Mouse (Mus musculus): ENCODE measurements around the gene Gm20388. TPM values are rescaled to one million over a fixed set of nuclear protein-coding genes. Genes with fewer than 3 reads are reported as not detected.

Gm20388 gene
- total RNA-seq, 1 experiment = 27.0 TPM

GRCm38 (mm10) chr8:121526811-121527550, 1616.3 kb downstream of the Gm20388 start:
- Histone ChIP-seq H3K9ac (ENCODE audit: insufficient read depth, low read depth, low read length, poor library complexity, severe bottlenecking) (no peak overlapping the region), H3K9me3 (ENCODE audit: control insufficient read depth, insufficient read depth, low read depth, low read length) (no peaks in the 10 kb centered on the region), H3K36me3 (ENCODE audit: control insufficient read depth, insufficient read depth, low read length, poor library complexity, severe bottlenecking) (no peaks in the 10 kb centered on the region), H3K4me3 (ENCODE audit: insufficient read depth in 1 of 2, low read depth in 1 of 2, low read length in 2 of 2, poor library complexity in 1 of 2, severe bottlenecking in 1 of 2) (no peak overlapping the region), H3K27ac (ENCODE audit: insufficient read depth, low read depth, low read length, poor library complexity, severe bottlenecking) (no peak overlapping the region), H3K4me1 (ENCODE audit: control insufficient read depth in 2 of 2, insufficient read depth in 2 of 2, low read length in 2 of 2, poor library complexity in 1 of 2) (no peaks in the 10 kb centered on the region)
- no peak for TF ChIP-seq ZNF384 (IDR thresholded peaks at IDR 0.05; ENCODE audit: low read depth, low read length)
- TF ChIP-seq MAFK (IDR thresholded peaks at IDR 0.05; ENCODE audit: insufficient read depth, low read depth, low read length) = no peak
- TF ChIP-seq HCFC1 (IDR thresholded peaks at IDR 0.05; ENCODE audit: borderline replicate concordance, insufficient read depth, low read length) = no peak
- TF ChIP-seq CHD2 (IDR thresholded peaks at IDR 0.05; ENCODE audit: low read depth, low read length) = no peak
- no peak for TF ChIP-seq ZC3H11A (IDR thresholded peaks at IDR 0.05; ENCODE audit: borderline replicate concordance, low read depth, low read length)
- in situ Hi-C loops (cut with MboI; ENCODE audit: low sequenced_read_pairs in 2 of 2, unreplicated experiment in 2 of 2) = no loop called here
- no peak for DNase-seq (ENCODE audit: low read depth, low spot score)

GRCm38 (mm10) chr8:121527751-121528150, 1617.1 kb downstream of the Gm20388 start:
- H3K4me1 ChIP-seq (ENCODE audit: control insufficient read depth in 2 of 2, insufficient read depth in 2 of 2, low read length in 2 of 2, poor library complexity in 1 of 2) = no peaks in the 10 kb centered on the region
- H3K9ac ChIP-seq (ENCODE audit: insufficient read depth, low read depth, low read length, poor library complexity, severe bottlenecking) = no peak overlapping the region
- no peaks in the 10 kb centered on the region for H3K36me3 ChIP-seq (ENCODE audit: control insufficient read depth, insufficient read depth, low read length, poor library complexity, severe bottlenecking)
- H3K9me3 ChIP-seq (ENCODE audit: control insufficient read depth, insufficient read depth, low read depth, low read length) = no peaks in the 10 kb centered on the region
- H3K27ac ChIP-seq (ENCODE audit: insufficient read depth, low read depth, low read length, poor library complexity, severe bottlenecking) = no peak overlapping the region
- in situ Hi-C loops (cut with MboI; ENCODE audit: low sequenced_read_pairs in 2 of 2, unreplicated experiment in 2 of 2) = no loop called here
- no peak for DNase-seq (ENCODE audit: low read depth, low spot score)
- H3K4me3 ChIP-seq (ENCODE audit: insufficient read depth in 1 of 2, low read depth in 1 of 2, low read length in 2 of 2, poor library complexity in 1 of 2, severe bottlenecking in 1 of 2) = no peak overlapping the region
- TF ChIP-seq ZC3H11A (IDR thresholded peaks at IDR 0.05; ENCODE audit: borderline replicate concordance, low read depth, low read length) = no peak
- no peak for TF ChIP-seq MAFK (IDR thresholded peaks at IDR 0.05; ENCODE audit: insufficient read depth, low read depth, low read length)
- TF ChIP-seq HCFC1 (IDR thresholded peaks at IDR 0.05; ENCODE audit: borderline replicate concordance, insufficient read depth, low read length) = no peak
- no peak for TF ChIP-seq CHD2 (IDR thresholded peaks at IDR 0.05; ENCODE audit: low read depth, low read length)
- no peak for TF ChIP-seq ZNF384 (IDR thresholded peaks at IDR 0.05; ENCODE audit: low read depth, low read length)

- in situ Hi-C loops (cut with MboI; ENCODE audit: low sequenced_read_pairs in 2 of 2, unreplicated experiment in 2 of 2) = no loop called here
- H3K27ac ChIP-seq (ENCODE audit: insufficient read depth, low read depth, low read length, poor library complexity, severe bottlenecking) = no peak overlapping the region
- H3K4me1 ChIP-seq (ENCODE audit: control insufficient read depth in 2 of 2, insufficient read depth in 2 of 2, low read length in 2 of 2, poor library complexity in 1 of 2) = no peaks in the 10 kb centered on the region
- H3K36me3 ChIP-seq (ENCODE audit: control insufficient read depth, insufficient read depth, low read length, poor library complexity, severe bottlenecking) = no peaks in the 10 kb centered on the region
- no peak overlapping the region for H3K4me3 ChIP-seq (ENCODE audit: insufficient read depth in 1 of 2, low read depth in 1 of 2, low read length in 2 of 2, poor library complexity in 1 of 2, severe bottlenecking in 1 of 2)
- TF ChIP-seq ZNF384 (IDR thresholded peaks at IDR 0.05; ENCODE audit: low read depth, low read length) (no peak), CHD2 (IDR thresholded peaks at IDR 0.05; ENCODE audit: low read depth, low read length) (no peak), ZC3H11A (IDR thresholded peaks at IDR 0.05; ENCODE audit: borderline replicate concordance, low read depth, low read length) (no peak), MAFK (IDR thresholded peaks at IDR 0.05; ENCODE audit: insufficient read depth, low read depth, low read length) (no peak), HCFC1 (IDR thresholded peaks at IDR 0.05; ENCODE audit: borderline replicate concordance, insufficient read depth, low read length) (no peak)
- H3K9ac ChIP-seq (ENCODE audit: insufficient read depth, low read depth, low read length, poor library complexity, severe bottlenecking) = no peak overlapping the region
- no peaks in the 10 kb centered on the region for H3K9me3 ChIP-seq (ENCODE audit: control insufficient read depth, insufficient read depth, low read depth, low read length)
- DNase-seq (ENCODE audit: low read depth, low spot score) = no peak
Measured at GRCm38 (mm10) chr8:121528790-121529189, 1618.1 kb downstream of the Gm20388 start.

GRCm38 (mm10) chr8:121530639-121531038, 1620.0 kb downstream of the Gm20388 start:
- Histone ChIP-seq H3K4me1 (ENCODE audit: control insufficient read depth in 2 of 2, insufficient read depth in 2 of 2, low read length in 2 of 2, poor library complexity in 1 of 2) (no peaks in the 10 kb centered on the region), H3K36me3 (ENCODE audit: control insufficient read depth, insufficient read depth, low read length, poor library complexity, severe bottlenecking) (no peaks in the 10 kb centered on the region), H3K4me3 (ENCODE audit: insufficient read depth in 1 of 2, low read depth in 1 of 2, low read length in 2 of 2, poor library complexity in 1 of 2, severe bottlenecking in 1 of 2) (no peak overlapping the region), H3K9ac (ENCODE audit: insufficient read depth, low read depth, low read length, poor library complexity, severe bottlenecking) (no peak overlapping the region), H3K27ac (ENCODE audit: insufficient read depth, low read depth, low read length, poor library complexity, severe bottlenecking) (no peak overlapping the region), H3K9me3 (ENCODE audit: control insufficient read depth, insufficient read depth, low read depth, low read length) (no peaks in the 10 kb centered on the region)
- DNase-seq (ENCODE audit: low read depth, low spot score) = no peak
- TF ChIP-seq ZC3H11A (IDR thresholded peaks at IDR 0.05; ENCODE audit: borderline replicate concordance, low read depth, low read length) = no peak
- TF ChIP-seq HCFC1 (IDR thresholded peaks at IDR 0.05; ENCODE audit: borderline replicate concordance, insufficient read depth, low read length) = no peak
- TF ChIP-seq CHD2 (IDR thresholded peaks at IDR 0.05; ENCODE audit: low read depth, low read length) = no peak
- TF ChIP-seq MAFK (IDR thresholded peaks at IDR 0.05; ENCODE audit: insufficient read depth, low read depth, low read length) = no peak
- TF ChIP-seq ZNF384 (IDR thresholded peaks at IDR 0.05; ENCODE audit: low read depth, low read length) = no peak
- in situ Hi-C loops (cut with MboI; ENCODE audit: low sequenced_read_pairs in 2 of 2, unreplicated experiment in 2 of 2) = no loop called here
